In genomic region chr3:28226181-28226580, GRCm38 (mm10) we compare ENCODE assay signal across 19 mouse cellular contexts. TPM values are rescaled to one million over a fixed set of nuclear protein-coding genes. Genes with fewer than 3 reads are reported as not detected.
DNase-seq lines count a peak whose midpoint lies in the region; ATAC-seq and TF ChIP-seq lines count a peak whose summit lies in the region.
"Had no signal": no experiment of that assay in that cellular context is flagged by ENCODE, and none has a peak within 500 bp of the region (broad histone marks: within the 10 kb centered on the region; RNA-seq: fewer than 3 reads in every experiment).

No protein-coding gene starts in this region.

- no peaks in the 10 kb centered on the region for H3K9me3 ChIP-seq in hindbrain, embryonic 10.5 days
- no peaks in the 10 kb centered on the region for H3K9me3 ChIP-seq in hindbrain, embryonic 14.5 days (ENCODE audit: control insufficient read depth, low read length)
- H3K9me3 ChIP-seq: forebrain, embryonic 10.5 days; forebrain, embryonic 13.5 days; G1E; heart, embryonic 10.5 days; heart, embryonic 13.5 days; hindbrain, embryonic 15.5 days; intestine, embryonic 15.5 days had no signal

- no peak overlapping the region for H3K9ac ChIP-seq in hindbrain, embryonic 14.5 days
- H3K9ac ChIP-seq: forebrain, embryonic 13.5 days; heart, embryonic 13.5 days; hindbrain, embryonic 15.5 days; intestine, embryonic 15.5 days had no signal

- H3K4me3 ChIP-seq in hindbrain, embryonic 10.5 days: no peak overlapping the region
- H3K4me3 ChIP-seq in hindbrain, embryonic 14.5 days (replicated peaks; ENCODE audit: low read length): no peak overlapping the region
- no peak overlapping the region for H3K4me3 ChIP-seq in left cerebral cortex, adult 2 months
- H3K4me3 ChIP-seq: forebrain, embryonic 10.5 days; forebrain, embryonic 13.5 days; heart, adult 2 months; heart, embryonic 10.5 days; heart, embryonic 13.5 days; hindbrain, embryonic 15.5 days; intestine, embryonic 15.5 days had no signal

- 92% methylated on average over 19 of the region's 19 CpGs for WGBS in hindbrain, embryonic 10.5 days
- 89% methylated on average over 19 of the region's 19 CpGs for WGBS in hindbrain, embryonic 14.5 days

- intact Hi-C loops in left cerebral cortex, adult 2 months (cut with DNase I): no loop called here
- intact Hi-C loops in left cerebral cortex, postnatal 36 days (cut with DNase I): no loop called here

- H3K4me1 ChIP-seq in hindbrain, embryonic 10.5 days (replicated peaks): peaks cover 22% of the 10 kb centered on the region
- H3K4me1 ChIP-seq in hindbrain, embryonic 14.5 days (replicated peaks; ENCODE audit: control insufficient read depth, insufficient read depth, low read length): peaks cover 9% of the 10 kb centered on the region; the same call in 1 of the 2 replicates

- no peak for ATAC-seq in hindbrain, embryonic 14.5 days (ENCODE audit: low FRiP score)
- ATAC-seq: intestine, embryonic 15.5 days; Patski had no signal

- TF ChIP-seq CTCF in left cerebral cortex, adult 2 months (IDR thresholded peaks at IDR 0.05): no peak

- peak overlapping the region; percentile 78; the same call in 1 of the 2 replicates for H3K27ac ChIP-seq in hindbrain, embryonic 10.5 days
- no peak overlapping the region for H3K27ac ChIP-seq in hindbrain, embryonic 14.5 days
- peak overlapping the region; percentile 50 for H3K27ac ChIP-seq in left cerebral cortex, adult 2 months
- H3K27ac ChIP-seq: forebrain, embryonic 10.5 days; forebrain, embryonic 13.5 days; heart, adult 2 months; heart, embryonic 10.5 days; heart, embryonic 13.5 days; intestine, embryonic 15.5 days had no signal

- no peaks in the 10 kb centered on the region for H3K36me3 ChIP-seq in hindbrain, embryonic 10.5 days
- H3K36me3 ChIP-seq in hindbrain, embryonic 14.5 days (replicated peaks; ENCODE audit: control insufficient read depth, insufficient read depth): no peaks in the 10 kb centered on the region
- H3K36me3 ChIP-seq: forebrain, embryonic 10.5 days; G1E; heart, embryonic 10.5 days; heart, embryonic 13.5 days; hindbrain, embryonic 15.5 days; intestine, embryonic 15.5 days had no signal

- H3K4me2 ChIP-seq in hindbrain, embryonic 14.5 days (replicated peaks): no peak overlapping the region
- H3K4me2 ChIP-seq: heart, embryonic 13.5 days; hindbrain, embryonic 15.5 days; intestine, embryonic 15.5 days had no signal

- DNase-seq in cerebellum, postnatal 10 days: peak; percentile 20 to 21
- DNase-seq in cerebellum, adult 8-10 months: no peak
- no peak for DNase-seq in hindbrain, embryonic 10.5 days (ENCODE audit: low spot score)
- DNase-seq in hindbrain, embryonic 14.5 days (ENCODE audit: low spot score): no peak
- peak in 1 of 2 experiments; percentile 12 for DNase-seq in left cerebral cortex, adult 2 months (ENCODE audit: extremely low spot score in 1 of 2, low spot score in 2 of 2)
- no peak for DNase-seq in left cerebral cortex, postnatal 36 days (ENCODE audit: low spot score in 2 of 2)
- DNase-seq in retina, postnatal 1 day: no peak
- DNase-seq: adrenal gland, adult 2 months; adrenal gland, postnatal 14 days; heart, adult 2 months had no signal

- H3K27me3 ChIP-seq in hindbrain, embryonic 10.5 days (ENCODE audit: insufficient read depth, poor library complexity, severe bottlenecking): no peaks in the 10 kb centered on the region
- no peaks in the 10 kb centered on the region for H3K27me3 ChIP-seq in hindbrain, embryonic 14.5 days (ENCODE audit: control insufficient read depth, insufficient read depth, low read length)
- H3K27me3 ChIP-seq: CH12.LX; heart, embryonic 13.5 days; hindbrain, embryonic 15.5 days; intestine, embryonic 15.5 days; Patski had no signal

RNA-seq across cellular contexts. Expression of gene Tnik, which starts 36.8 kb away (rescaled TPM):
- 14.2 and 16.3 TPM in 2 replicates for polyA plus RNA-seq in hindbrain, embryonic 10.5 days (2016; fragmentation: Nextera tagmentation; extraction: Ambion mirVana)
- polyA plus RNA-seq in hindbrain, embryonic 14.5 days (2014; fragmentation: Nextera tagmentation; extraction: Ambion mirVana): 86.0 and 97.5 TPM in 2 replicates
- 100 to 1,000 TPM; 205 to 221 TPM for total RNA-seq in left cerebral cortex, adult 2 months (2021)
- total RNA-seq in left cerebral cortex, postnatal 36 days (2021): 100 to 1,000 TPM; 164 to 253 TPM

Comparison
In these comparisons a context has a peak if more than half of its experiments do, and no peak if none do; other contexts are left out.
1. DNase-seq: peak in cerebellum, postnatal 10 days (2 of 2); none in cerebellum, adult 8-10 months (single experiment), hindbrain, embryonic 10.5 days (single experiment), hindbrain, embryonic 14.5 days (single experiment), left cerebral cortex, postnatal 36 days (0 of 2) and retina, postnatal 1 day (single experiment).